Mouse (Mus musculus) lung, adult 2 months (tissue): ENCODE data around the gene Nln.

Experiments used
- CTCF ChIP-seq: fragments of 200-500 bp; IDR thresholded peaks from 2 replicates; pipeline ENCODE4 v1.5.1; 2011; ENCODE audit warnings: mild to moderate bottlenecking, low read length, control low read depth; ENCODE audit not compliant: insufficient read depth
- POLR2A ChIP-seq: fragments of 200-500 bp; IDR thresholded peaks from 2 replicates; pipeline ENCODE4 v1.6.1; 2011; ENCODE audit warnings: low read depth, mild to moderate bottlenecking, control low read depth, low read length, borderline replicate concordance; ENCODE audit errors: extremely low read depth

DNA sequence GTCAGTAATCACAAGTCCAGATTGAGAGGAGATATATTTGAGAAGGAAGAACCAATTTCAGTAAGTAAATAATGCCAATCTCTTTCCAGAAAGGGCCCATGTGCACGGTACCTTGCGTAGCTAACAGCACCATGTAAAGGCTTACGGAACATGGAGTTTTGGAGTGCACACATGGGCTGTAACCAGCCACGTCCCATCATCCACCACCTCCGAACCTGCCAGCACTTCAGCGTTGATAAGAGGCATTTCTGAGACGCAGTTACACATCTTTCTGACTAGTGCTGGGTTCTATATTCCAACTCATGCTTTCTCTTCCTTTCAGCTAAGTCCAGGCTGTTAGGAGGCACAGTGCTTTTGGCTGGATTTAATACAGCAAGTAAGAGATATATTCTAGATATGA lies 12.2 kb downstream of the Nln start:
- TF ChIP-seq POLR2A = no peak
- no peak for TF ChIP-seq CTCF
